Mouse (Mus musculus) liver, adult 10 weeks (tissue): ENCODE measurements around the gene Il27ra. TPM values are rescaled to one million over a fixed set of nuclear protein-coding genes. Genes with fewer than 3 reads are reported as not detected.

Source experiments
- polyA plus RNA-seq: library from polyadenylated mRNA; stranded (reverse); fragments of 350-450 nt; fragmentation: Illumina TruSeq; extraction: RNeasy Lipid Tissue Mini Kit (QIAGEN cat#74804); gene quantifications from one replicate; pipeline ENCODE4 v1.2.3, GENCODE M21; 2014; ENCODE audit warnings: low read depth, low replicate concordance

Il27ra gene
- polyA plus RNA-seq: 0.32 TPM

DNA sequence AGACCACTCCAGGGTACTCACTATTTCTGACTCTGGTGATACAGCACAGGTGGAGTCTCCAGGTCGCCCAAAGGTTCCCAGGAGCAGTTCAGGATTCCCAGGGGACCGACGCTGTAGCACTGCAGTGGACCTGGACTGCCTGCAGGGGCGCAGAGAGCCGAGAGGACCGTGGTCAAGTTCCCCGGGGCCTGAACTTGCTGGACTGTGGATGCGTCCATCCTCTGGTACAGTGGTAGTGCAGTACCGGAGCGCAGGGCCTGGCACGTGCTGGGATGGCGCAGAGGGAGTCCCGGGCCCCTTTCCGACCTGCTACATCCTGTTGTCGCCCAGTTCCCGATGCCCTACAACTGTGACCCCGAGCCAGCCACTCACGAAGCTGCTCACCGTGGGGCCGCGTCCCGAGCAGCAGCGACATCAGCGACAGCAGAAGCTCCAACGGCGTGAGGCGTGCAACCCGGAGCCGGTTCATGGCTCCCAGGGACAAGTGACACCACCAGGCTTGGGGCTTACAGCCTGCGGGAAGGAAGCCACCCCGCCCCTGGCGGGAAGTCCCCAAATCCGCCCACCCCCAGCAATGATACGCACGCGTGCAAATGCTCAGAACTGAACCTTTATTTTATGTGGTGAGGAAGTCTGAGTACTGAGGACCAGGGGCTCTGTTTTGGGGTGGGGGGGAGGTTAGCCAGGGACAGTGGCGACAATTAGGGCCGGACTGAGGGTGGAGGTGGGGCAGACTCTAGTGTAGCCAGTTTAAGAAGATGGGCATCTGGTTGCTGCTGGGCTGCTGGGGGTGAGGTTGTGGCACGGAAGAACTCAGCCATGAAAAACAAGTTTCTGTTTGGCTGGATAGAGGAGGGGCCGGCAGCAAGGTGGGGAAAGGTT lies at the start of gene Il27ra:
TSS of gene Il27ra (minus strand) at position 524 of the 882 bp plus-strand sequence.

GRCm38 (mm10) chr8:84066291-84066930 lies 24.0 kb upstream of the Il27ra start, which contains the start of gene Rfx1:
Gene Rfx1 (plus strand): TSS chr8:84066834.

GRCm38 (mm10) chr8:84065037-84065436 lies 22.6 kb upstream of the Il27ra start, which contains the start of gene Gm10643:
Gene Gm10643 (minus strand): TSS chr8:84065137.

GRCm38 (mm10) chr8:84044900-84045299 lies 2.5 kb upstream of the Il27ra start, which contains the start of gene Rln3:
Gene Rln3 (minus strand): TSS chr8:84045000.

DNA sequence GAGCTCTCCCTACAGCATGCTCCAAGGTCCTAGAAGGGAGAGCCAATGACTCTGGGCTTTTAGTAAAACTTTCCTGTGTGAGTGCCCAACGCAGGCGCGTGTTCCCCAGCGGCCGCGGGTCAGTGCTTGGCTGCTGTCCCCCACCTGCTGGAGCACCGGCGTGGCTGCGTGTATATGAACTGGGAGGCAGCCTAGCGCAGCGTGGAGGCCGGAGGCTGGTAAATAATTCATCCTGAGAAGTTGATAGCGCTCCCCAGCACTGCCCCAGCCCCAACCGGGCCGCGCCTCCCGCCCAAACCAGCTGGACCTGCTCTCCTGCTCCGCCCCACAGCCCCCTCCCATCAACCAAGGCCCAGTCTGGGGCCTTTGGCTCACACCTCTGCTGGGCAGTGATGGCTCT lies 21.3 kb downstream of the Il27ra start, which contains the start of gene Palm3:
TSS of gene Palm3 (plus strand) at position 376 of the 400 bp plus-strand sequence.

DNA sequence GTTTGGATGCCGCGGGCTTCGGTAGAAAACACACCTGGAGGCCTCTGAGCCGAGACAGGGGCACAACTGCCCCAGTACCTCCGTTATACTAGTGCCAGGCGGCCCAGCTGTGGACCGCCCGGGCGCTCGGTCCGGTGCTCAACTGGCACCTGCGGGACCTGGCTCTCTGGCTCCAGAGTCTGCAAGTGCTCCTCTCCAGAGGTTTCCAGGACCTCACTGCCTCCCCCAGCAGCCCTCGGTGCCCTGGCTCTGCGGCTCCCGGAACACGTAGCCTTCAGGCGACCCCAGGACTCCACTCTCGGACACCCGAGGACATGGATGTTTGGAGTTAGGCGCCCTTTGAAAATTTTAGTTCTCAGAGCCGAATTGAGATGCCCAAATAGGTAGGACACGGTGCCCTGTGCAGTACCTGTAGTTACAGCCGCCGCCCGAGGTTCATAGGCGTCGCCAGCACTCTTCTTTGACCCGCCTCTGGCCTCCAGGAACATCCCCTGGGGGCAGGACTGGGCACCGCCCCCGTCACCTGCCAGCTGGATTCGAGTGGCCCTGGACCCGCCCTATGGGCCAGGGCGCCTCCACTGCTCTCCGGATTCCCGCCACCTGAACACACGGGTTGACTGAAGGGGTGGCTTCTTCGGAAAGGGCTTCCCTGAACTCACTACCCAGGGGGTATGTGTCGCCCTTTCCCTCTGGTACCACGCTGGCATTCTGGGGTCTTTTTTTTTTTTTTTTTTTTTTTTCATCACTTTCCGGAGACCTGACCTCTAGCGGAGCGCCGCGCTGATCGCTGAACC lies 30.5 kb downstream of the Il27ra start, which contains the start of gene 2210011C24Rik:
TSS of gene 2210011C24Rik (minus strand) at position 467 of the 794 bp plus-strand sequence.

GRCm38 (mm10) chr8:84001281-84002000 lies 40.9 kb downstream of the Il27ra start, which contains the start of gene 1700067K01Rik:
Gene 1700067K01Rik (plus strand): TSS chr8:84001502.

GRCm38 (mm10) chr8:83997511-83998141 lies 44.8 kb downstream of the Il27ra start, which contains the start of gene Samd1:
Gene Samd1 (plus strand): TSS chr8:83997672.

Other genes starting within 250 kb of the Il27ra start
- gene Adgrl1, start 142.5 kb downstream of the Il27ra start, polyA plus RNA-seq: 0.42 TPM
- gene Gm10644, start 87.4 kb downstream of the Il27ra start, polyA plus RNA-seq: 1.1 TPM
- not detected for gene Asf1b, start 87.1 kb downstream of the Il27ra start, polyA plus RNA-seq
- gene Prkaca, start 69.6 kb downstream of the Il27ra start, polyA plus RNA-seq: 19.2 TPM
- 1.4 TPM for gene Samd1, start 44.9 kb downstream of the Il27ra start, polyA plus RNA-seq
- not detected for gene 1700067K01Rik, start 41.1 kb downstream of the Il27ra start, polyA plus RNA-seq
- not detected for gene 2210011C24Rik, start 30.4 kb downstream of the Il27ra start, polyA plus RNA-seq
- gene Palm3, start 21.1 kb downstream of the Il27ra start, polyA plus RNA-seq: not detected
- not detected for gene Rln3, start 2.4 kb upstream of the Il27ra start, polyA plus RNA-seq
- gene Gm10643, start 22.5 kb upstream of the Il27ra start, polyA plus RNA-seq: 0.24 TPM
- gene Rfx1, start 24.2 kb upstream of the Il27ra start, polyA plus RNA-seq: 0.56 TPM
- gene Dcaf15, start 62.2 kb upstream of the Il27ra start, polyA plus RNA-seq: 0.48 TPM
- gene Podnl1, start 83.4 kb upstream of the Il27ra start, polyA plus RNA-seq: 0.13 TPM
- gene Cc2d1a, start 105.3 kb upstream of the Il27ra start, polyA plus RNA-seq: 0.79 TPM
- not detected for gene 4930432K21Rik, start 105.4 kb upstream of the Il27ra start, polyA plus RNA-seq
- gene Nanos3, start 142.6 kb upstream of the Il27ra start, polyA plus RNA-seq: not detected
- 0.13 TPM for gene Zswim4, start 194.5 kb upstream of the Il27ra start, polyA plus RNA-seq
- gene D8Ertd738e, start 207.1 kb upstream of the Il27ra start, polyA plus RNA-seq: 11.6 TPM
- 2.2 TPM for gene Mri1, start 214.7 kb upstream of the Il27ra start, polyA plus RNA-seq
- gene Ccdc130, start 227.8 kb upstream of the Il27ra start, polyA plus RNA-seq: 2.9 TPM